Mouse (Mus musculus): ENCODE measurements around the gene Dexi. TPM values are rescaled to one million over a fixed set of nuclear protein-coding genes. Genes with fewer than 3 reads are reported as not detected.

Gene Dexi
- total RNA-seq (2017): 3.7 and 5.9 TPM in 2 replicates

GRCm38 (mm10) chr16:10542698-10543365 lies at the start of gene Dexi:
Gene Dexi, minus strand, starts transcription at chr16:10543054.
- ATAC-seq (replicated peaks; ENCODE audit: low read depth, poor library complexity, severe bottlenecking): peak; percentile 87

GRCm38 (mm10) chr16:10586546-10586945 lies 43.7 kb upstream of the Dexi start:
- no peak; the same call in 1 of the 2 replicates for ATAC-seq (replicated peaks; ENCODE audit: low read depth, poor library complexity, severe bottlenecking)

GRCm38 (mm10) chr16:10585165-10585564 lies 42.3 kb upstream of the Dexi start:
- ATAC-seq (replicated peaks; ENCODE audit: low read depth, poor library complexity, severe bottlenecking): peak; percentile 78

- ATAC-seq (replicated peaks; ENCODE audit: low read depth, poor library complexity, severe bottlenecking): no peak
Measured at GRCm38 (mm10) chr16:10581234-10581898, 38.5 kb upstream of the Dexi start.

- ATAC-seq (replicated peaks; ENCODE audit: low read depth, poor library complexity, severe bottlenecking): no peak
Measured at GRCm38 (mm10) chr16:10578376-10578775, 35.5 kb upstream of the Dexi start.

GRCm38 (mm10) chr16:10577548-10577947 lies 34.7 kb upstream of the Dexi start:
- peak; percentile 63; the same call in 1 of the 2 replicates for ATAC-seq (replicated peaks; ENCODE audit: low read depth, poor library complexity, severe bottlenecking)

- ATAC-seq (replicated peaks; ENCODE audit: low read depth, poor library complexity, severe bottlenecking): no peak
Measured at GRCm38 (mm10) chr16:10575915-10576314, 33.1 kb upstream of the Dexi start.

GRCm38 (mm10) chr16:10574936-10575335 lies 32.1 kb upstream of the Dexi start:
- ATAC-seq (replicated peaks; ENCODE audit: low read depth, poor library complexity, severe bottlenecking): no peak

GRCm38 (mm10) chr16:10571820-10572219 lies 29.0 kb upstream of the Dexi start:
- ATAC-seq (replicated peaks; ENCODE audit: low read depth, poor library complexity, severe bottlenecking): peak; percentile 64; the same call in 1 of the 2 replicates

- no peak for ATAC-seq (replicated peaks; ENCODE audit: low read depth, poor library complexity, severe bottlenecking)
Measured at GRCm38 (mm10) chr16:10570708-10571107, 27.9 kb upstream of the Dexi start.

- ATAC-seq (replicated peaks; ENCODE audit: low read depth, poor library complexity, severe bottlenecking): 0 out of 2 replicates have a peak, but pooled peaks have one; percentile 10
Measured at GRCm38 (mm10) chr16:10569809-10570395, 27.0 kb upstream of the Dexi start.

GRCm38 (mm10) chr16:10567153-10567552 lies 24.3 kb upstream of the Dexi start:
- ATAC-seq (replicated peaks; ENCODE audit: low read depth, poor library complexity, severe bottlenecking): no peak

- peak; percentile 97 for ATAC-seq (replicated peaks; ENCODE audit: low read depth, poor library complexity, severe bottlenecking)
Measured at GRCm38 (mm10) chr16:10565278-10565885, 22.5 kb upstream of the Dexi start.

GRCm38 (mm10) chr16:10559991-10560390 lies 17.1 kb upstream of the Dexi start:
- no peak for ATAC-seq (replicated peaks; ENCODE audit: low read depth, poor library complexity, severe bottlenecking)

- ATAC-seq (replicated peaks; ENCODE audit: low read depth, poor library complexity, severe bottlenecking): peak; percentile 77
Measured at GRCm38 (mm10) chr16:10553858-10554257, 11.0 kb upstream of the Dexi start.

GRCm38 (mm10) chr16:10551592-10551991 lies 8.7 kb upstream of the Dexi start:
- ATAC-seq (replicated peaks; ENCODE audit: low read depth, poor library complexity, severe bottlenecking): no peak

GRCm38 (mm10) chr16:10549600-10549999 lies 6.7 kb upstream of the Dexi start:
- no peak for ATAC-seq (replicated peaks; ENCODE audit: low read depth, poor library complexity, severe bottlenecking)

GRCm38 (mm10) chr16:10548938-10549337 lies 6.1 kb upstream of the Dexi start:
- no peak for ATAC-seq (replicated peaks; ENCODE audit: low read depth, poor library complexity, severe bottlenecking)

- no peak for ATAC-seq (replicated peaks; ENCODE audit: low read depth, poor library complexity, severe bottlenecking)
Measured at GRCm38 (mm10) chr16:10546865-10547264, 4.0 kb upstream of the Dexi start.

GRCm38 (mm10) chr16:10544995-10545622 lies 2.3 kb upstream of the Dexi start, which contains the start of gene Clec16a:
Gene Clec16a, plus strand, starts transcription at chr16:10545339.
- ATAC-seq (replicated peaks; ENCODE audit: low read depth, poor library complexity, severe bottlenecking): peak; percentile 79

Measured in common myeloid progenitor, adult 5-6 weeks (primary cell).